Mouse (Mus musculus) thymus, adult 2 months (tissue): ENCODE measurements around the gene Tnf. TPM values are rescaled to one million over a fixed set of nuclear protein-coding genes. Genes with fewer than 3 reads are reported as not detected.

ENCODE experiments used
- DNase-seq: peaks from one replicate; pipeline ENCODE4 v3.0.0; 2021
- H3K27ac ChIP-seq: fragments of 200-500 bp; 2 replicates; pipeline ENCODE4 v1.5.1; 2012; ENCODE audit warnings: low read length, control low read depth; ENCODE audit not compliant: control insufficient read depth, insufficient read depth
- H3K27me3 ChIP-seq: fragments of 200-500 bp; 2 replicates; pipeline ENCODE4 v1.6.1; 2012; ENCODE audit warnings: mild to moderate bottlenecking, low read length, moderate library complexity, mixed read lengths; ENCODE audit not compliant: control insufficient read depth, insufficient read depth
- H3K36me3 ChIP-seq: fragments of 200-500 bp; 2 replicates; pipeline ENCODE4 v1.6.1; 2012; ENCODE audit warnings: mild to moderate bottlenecking, low read length, moderate library complexity; ENCODE audit not compliant: control insufficient read depth, insufficient read depth
- H3K4me1 ChIP-seq: fragments of 200-500 bp; replicated peaks from 2 replicates; pipeline ENCODE4 v1.6.1; 2012; ENCODE audit warnings: low read length; ENCODE audit not compliant: control insufficient read depth, insufficient read depth
- H3K4me3 ChIP-seq: fragments of 200-500 bp; 2 replicates; pipeline ENCODE4 v1.5.1; 2012; ENCODE audit warnings: mild to moderate bottlenecking, low read length, control low read depth, moderate library complexity; ENCODE audit not compliant: control insufficient read depth, insufficient read depth
- CTCF ChIP-seq: fragments of 200-500 bp; IDR thresholded peaks from 2 replicates; pipeline ENCODE4 v1.5.1; 2012; ENCODE audit warnings: mild to moderate bottlenecking, control low read depth, low read length, moderate library complexity, borderline replicate concordance; ENCODE audit not compliant: control insufficient read depth, poor library complexity, insufficient read depth; ENCODE audit errors: extremely low read depth
- POLR2A ChIP-seq: fragments of 200-500 bp; IDR thresholded peaks from 2 replicates; pipeline ENCODE4 v1.6.1; 2012; ENCODE audit warnings: mild to moderate bottlenecking, low read length, control low read depth, moderate library complexity; ENCODE audit not compliant: control insufficient read depth, poor library complexity, insufficient read depth; ENCODE audit errors: extremely low read depth
- WGBS: fragments of 180-500 bp; shearing (Covaris S2); methylation state at CpG from one replicate; pipeline ENCODE4 v1.1.7; 2018; 5-methylcytosine and 5-hydroxymethylcytosine counted together
- polyA plus RNA-seq: library from polyadenylated mRNA; depleted of rRNA; stranded (reverse); fragments of >200 nt; gene quantifications from 2 replicates; pipeline ENCODE4 v1.2.3, GENCODE M21; 2012; rRNA removed

Gene Tnf
- 11.3 and 11.4 TPM in 2 replicates for polyA plus RNA-seq

DNA sequence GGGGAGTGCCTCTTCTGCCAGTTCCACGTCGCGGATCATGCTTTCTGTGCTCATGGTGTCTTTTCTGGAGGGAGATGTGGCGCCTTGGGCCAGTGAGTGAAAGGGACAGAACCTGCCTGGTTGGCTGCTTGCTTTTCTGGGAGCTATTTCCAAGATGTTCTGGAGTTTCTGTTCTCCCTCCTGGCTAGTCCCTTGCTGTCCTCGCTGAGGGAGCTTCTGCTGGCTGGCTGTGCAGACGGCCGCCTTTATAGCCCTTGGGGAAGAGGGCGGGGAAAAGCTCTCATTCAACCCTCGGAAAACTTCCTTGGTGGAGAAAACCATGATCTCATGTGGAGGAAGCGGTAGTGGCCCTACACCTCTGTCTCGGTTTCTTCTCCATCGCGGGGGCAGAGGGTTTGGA, at the start of gene Tnf:
Gene Tnf (minus strand): TSS at position 221 of the 400 bp plus-strand sequence.
- peak within 1 kb of the TSS; percentile 54 for H3K4me3 ChIP-seq
- H3K27me3 ChIP-seq, result no peaks in the 10 kb centered on the region
- peak within 1 kb of the TSS; percentile 72 for H3K27ac ChIP-seq
- H3K36me3 ChIP-seq, result no peaks in the 10 kb centered on the region
- WGBS, result 1% methylated on average over 13 of the region's 13 CpGs
- peaks cover 71% of the 10 kb centered on the region for H3K4me1 ChIP-seq
- peak; percentile 70 for DNase-seq
- TF ChIP-seq POLR2A (peak; percentile 81), CTCF (0 out of 2 replicates have a peak, but pooled peaks have one; percentile 18)

DNA sequence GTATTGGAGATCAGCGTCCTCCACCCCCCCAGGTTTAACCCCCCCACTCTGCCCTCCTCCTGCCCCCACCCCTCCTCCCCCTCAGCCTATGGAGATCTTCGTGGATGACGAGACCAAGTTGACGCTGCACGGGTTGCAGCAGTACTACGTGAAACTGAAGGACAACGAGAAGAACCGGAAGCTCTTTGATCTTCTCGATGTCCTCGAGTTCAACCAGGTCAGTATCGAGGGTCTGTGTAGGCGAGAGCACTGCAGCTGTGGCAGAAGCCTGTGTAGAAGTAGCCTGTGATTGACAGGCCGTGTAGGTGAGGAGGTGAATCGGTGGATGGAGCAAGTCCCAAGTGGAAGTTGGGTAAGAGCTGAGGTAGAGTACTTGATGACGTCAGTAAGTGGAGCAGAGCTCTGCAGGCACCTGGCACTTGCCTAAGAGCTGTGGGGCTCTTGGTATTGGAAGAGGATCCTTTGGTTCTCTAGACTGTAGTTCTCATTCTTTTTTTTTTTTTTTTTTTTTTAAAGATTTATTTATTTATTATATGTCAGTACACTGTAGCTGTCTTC, 49.4 kb upstream of the Tnf start:
- TF ChIP-seq CTCF (no peak), POLR2A (no peak)
- H3K27ac ChIP-seq, result no peak overlapping the region
- WGBS, result 88% methylated on average over 15 of the region's 15 CpGs
- peaks cover 74% of the 10 kb centered on the region for H3K36me3 ChIP-seq
- no peak for DNase-seq
- H3K4me1 ChIP-seq, result peaks cover 4% of the 10 kb centered on the region
- H3K27me3 ChIP-seq, result no peaks in the 10 kb centered on the region
- H3K4me3 ChIP-seq, result no peak overlapping the region

DNA sequence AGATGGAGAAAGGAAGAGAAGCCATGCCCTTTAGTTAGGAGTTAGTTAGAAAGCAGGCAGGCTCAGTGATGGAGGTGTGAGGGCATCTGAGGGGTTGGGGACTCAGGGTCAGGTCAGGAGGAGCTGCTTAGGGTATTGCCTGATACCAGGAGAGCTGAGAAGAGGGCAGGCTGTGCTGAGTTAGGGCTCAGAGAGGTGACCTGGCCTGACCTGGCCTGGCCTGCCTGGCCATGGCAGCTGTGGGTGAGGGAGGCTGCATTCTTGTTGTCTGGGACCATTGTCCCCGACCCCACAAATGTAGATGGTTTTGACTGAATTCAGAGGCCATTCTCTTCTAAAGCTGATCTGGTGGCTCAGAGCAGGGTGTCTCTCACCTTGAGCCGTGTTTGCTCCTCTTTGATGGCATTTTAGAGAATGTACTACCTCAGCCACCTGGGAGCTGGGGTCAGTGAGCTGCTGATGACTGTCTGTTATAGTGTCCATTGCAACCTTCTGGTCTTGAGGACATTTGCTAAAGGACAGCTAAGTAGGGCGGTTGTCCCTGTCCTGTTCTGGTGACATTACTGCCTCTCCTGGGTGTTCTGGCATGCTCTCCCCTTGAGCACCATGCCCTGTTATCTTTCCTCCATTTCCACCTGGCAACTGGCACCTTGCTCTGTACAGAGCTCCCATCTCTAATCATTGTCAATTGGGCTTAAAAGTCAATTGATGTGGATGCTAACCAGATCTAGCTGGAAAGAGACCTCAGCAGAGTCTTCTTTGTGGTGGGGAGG, 48.7 kb upstream of the Tnf start:
- Histone ChIP-seq H3K27me3 (no peaks in the 10 kb centered on the region), H3K4me3 (no peak overlapping the region), H3K4me1 (peaks cover 8% of the 10 kb centered on the region), H3K36me3 (peaks cover 81% of the 10 kb centered on the region), H3K27ac (no peak overlapping the region)
- TF ChIP-seq CTCF, result no peak
- no peak for TF ChIP-seq POLR2A
- WGBS, result 95% methylated on average over 3 of the region's 3 CpGs
- DNase-seq, result no peak

DNA sequence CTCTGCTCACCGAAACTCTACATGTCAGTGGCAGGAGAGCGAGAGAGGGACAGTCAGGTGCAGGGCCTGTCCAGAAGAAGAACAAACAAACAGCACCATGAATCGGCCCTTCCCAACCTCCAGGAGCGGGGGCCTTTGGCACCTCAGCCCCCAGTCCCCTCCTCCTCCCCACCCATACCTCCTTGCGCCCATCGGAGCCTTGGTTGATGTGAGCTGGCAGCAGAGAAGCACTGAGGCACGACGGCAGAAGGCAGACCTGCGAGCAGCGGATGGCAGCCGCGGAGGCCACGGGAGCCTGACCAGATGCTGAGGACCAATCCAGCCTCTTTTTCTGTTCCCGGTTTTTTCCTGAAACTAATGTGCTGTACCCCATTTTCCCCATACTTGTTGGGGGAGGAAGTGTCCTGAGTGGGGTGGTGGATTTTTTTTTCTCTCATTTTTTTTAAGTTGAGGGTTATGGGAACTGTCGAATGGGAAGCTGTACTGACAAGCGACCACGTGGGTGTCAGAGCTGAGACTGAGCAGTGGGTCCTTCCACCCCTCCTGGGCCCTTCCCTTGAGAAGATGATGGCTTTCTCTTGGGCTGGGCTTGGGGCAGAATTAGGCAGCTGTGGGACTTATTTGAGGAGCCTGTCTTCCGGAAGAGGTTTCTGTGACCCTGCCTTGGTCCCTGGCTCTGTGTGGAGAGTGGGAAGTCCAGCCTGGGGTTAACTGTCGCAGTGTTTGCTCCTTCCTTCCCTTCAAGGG, 47.8 kb upstream of the Tnf start:
- WGBS, result 89% methylated on average over 19 of the region's 19 CpGs
- Histone ChIP-seq H3K4me3 (no peak overlapping the region), H3K27ac (no peak overlapping the region), H3K27me3 (no peaks in the 10 kb centered on the region), H3K4me1 (peaks cover 14% of the 10 kb centered on the region), H3K36me3 (peaks cover 90% of the 10 kb centered on the region)
- TF ChIP-seq POLR2A (no peak), CTCF (no peak)
- no peak for DNase-seq

DNA sequence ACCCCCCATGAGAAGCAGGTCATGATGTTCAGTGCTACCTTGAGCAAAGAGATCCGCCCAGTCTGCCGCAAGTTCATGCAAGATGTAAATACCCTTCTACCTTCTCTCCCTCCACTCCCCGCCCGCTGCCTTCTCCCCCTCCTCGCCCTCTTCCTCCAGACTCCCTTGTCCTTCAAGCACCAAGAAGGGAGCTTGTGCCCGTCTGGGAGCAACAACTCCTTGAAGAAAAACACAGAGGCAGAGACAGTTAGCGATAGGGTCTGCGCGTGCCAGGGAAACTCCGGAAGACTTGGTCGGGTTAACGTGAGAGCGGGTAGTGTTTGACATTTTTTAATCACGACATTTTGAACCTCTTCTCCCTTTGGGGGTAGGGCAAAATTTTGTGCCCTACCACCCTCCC, 47.2 kb upstream of the Tnf start:
- no peak overlapping the region for H3K4me3 ChIP-seq
- H3K27ac ChIP-seq, result no peak overlapping the region
- peaks cover 19% of the 10 kb centered on the region for H3K4me1 ChIP-seq
- no peaks in the 10 kb centered on the region for H3K27me3 ChIP-seq
- no peak for TF ChIP-seq CTCF
- TF ChIP-seq POLR2A, result no peak
- 93% methylated on average over 14 of the region's 14 CpGs for WGBS
- H3K36me3 ChIP-seq, result peaks cover 96% of the 10 kb centered on the region
- DNase-seq, result no peak

DNA sequence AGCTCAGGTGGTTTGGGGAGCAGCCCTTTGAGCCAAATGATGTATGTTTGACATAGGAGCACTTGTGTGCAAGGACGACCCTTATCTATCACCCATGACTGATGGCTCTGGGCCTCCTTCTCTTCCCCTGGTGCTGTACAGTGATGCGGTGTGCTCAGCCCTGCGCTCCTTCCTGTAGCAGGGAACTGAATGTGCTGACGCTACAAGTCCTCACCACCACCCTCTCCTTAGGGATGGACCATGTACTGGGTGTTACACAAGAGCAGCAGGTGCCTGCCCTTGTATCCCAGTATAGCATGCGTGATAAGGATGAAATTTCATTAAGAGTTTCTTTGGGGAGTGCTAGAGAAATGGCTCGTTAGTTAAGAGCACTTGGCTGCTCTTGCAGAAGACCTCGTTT, 45.3 kb upstream of the Tnf start:
- no peak for DNase-seq
- Histone ChIP-seq H3K27me3 (no peaks in the 10 kb centered on the region), H3K27ac (no peak overlapping the region), H3K36me3 (peaks cover 87% of the 10 kb centered on the region), H3K4me1 (peaks cover 30% of the 10 kb centered on the region), H3K4me3 (no peak overlapping the region)
- 94% methylated on average over 7 of the region's 7 CpGs for WGBS
- TF ChIP-seq CTCF (no peak), POLR2A (no peak)
